ENCODE assay signal across 8 mouse cellular contexts in genomic region chr5:92139191-92139590, GRCm38 (mm10). TPM values are rescaled to one million over a fixed set of nuclear protein-coding genes. Genes with fewer than 3 reads are reported as not detected.
DNase-seq lines count a peak whose midpoint lies in the region; ATAC-seq and TF ChIP-seq lines count a peak whose summit lies in the region.

No protein-coding gene starts in this region.

- H3K27ac ChIP-seq in kidney, postnatal 0 days: no peak overlapping the region
- no peak overlapping the region for H3K27ac ChIP-seq in embryonic fibroblast, embryonic 13.5 days (ENCODE audit: insufficient read depth, low read length)
- no peak overlapping the region for H3K27ac ChIP-seq in limb, embryonic 10.5 days
- H3K27ac ChIP-seq in neural tube, embryonic 14.5 days (ENCODE audit: low read depth, low read length): no peak overlapping the region

- WGBS in kidney, postnatal 0 days: 35% methylated on average over 1 of the region's 1 CpGs
- 37% methylated on average over 1 of the region's 1 CpGs for WGBS in limb, embryonic 10.5 days
- WGBS in neural tube, embryonic 14.5 days: 29% methylated on average over 1 of the region's 1 CpGs

- no peak for TF ChIP-seq POLR2A in embryonic fibroblast, embryonic 13.5 days (IDR thresholded peaks at IDR 0.05; ENCODE audit: low read depth, low read length)

- peak overlapping the region; percentile 92 for H3K4me2 ChIP-seq in kidney, postnatal 0 days (ENCODE audit: low read length)
- H3K4me2 ChIP-seq in neural tube, embryonic 14.5 days (ENCODE audit: low read depth, low read length): peak overlapping the region; percentile 83

- H3K36me3 ChIP-seq in kidney, postnatal 0 days (ENCODE audit: insufficient read depth, low read length): no peaks in the 10 kb centered on the region
- no peaks in the 10 kb centered on the region for H3K36me3 ChIP-seq in limb, embryonic 10.5 days
- H3K36me3 ChIP-seq in neural tube, embryonic 14.5 days (ENCODE audit: control insufficient read depth, insufficient read depth, low read length): no peaks in the 10 kb centered on the region

- H3K9me3 ChIP-seq in kidney, postnatal 0 days (replicated peaks; ENCODE audit: low read length): no peaks in the 10 kb centered on the region
- no peaks in the 10 kb centered on the region for H3K9me3 ChIP-seq in limb, embryonic 10.5 days (replicated peaks)
- H3K9me3 ChIP-seq in neural tube, embryonic 14.5 days (ENCODE audit: control insufficient read depth, low read length): no peaks in the 10 kb centered on the region

- H3K4me3 ChIP-seq in kidney, postnatal 0 days (replicated peaks; ENCODE audit: low read depth, low read length): 0 out of 2 replicates have a peak overlapping the region, but pooled peaks have one; percentile 74
- H3K4me3 ChIP-seq in embryonic fibroblast, embryonic 13.5 days (ENCODE audit: insufficient read depth, low read length): peak overlapping the region; percentile 99
- peak overlapping the region; percentile 88 for H3K4me3 ChIP-seq in limb, embryonic 10.5 days
- peak overlapping the region; percentile 71; the same call in 1 of the 2 replicates for H3K4me3 ChIP-seq in neural tube, embryonic 14.5 days (ENCODE audit: low read depth, low read length)

- H3K4me1 ChIP-seq in kidney, postnatal 0 days (replicated peaks; ENCODE audit: insufficient read depth, low read length): peaks cover 14% of the 10 kb centered on the region; the same call in 1 of the 2 replicates
- H3K4me1 ChIP-seq in embryonic fibroblast, embryonic 13.5 days (ENCODE audit: control insufficient read depth, insufficient read depth, low read length): 0 out of 2 replicates have a peak, but pooled peaks cover 6% of the 10 kb centered on the region
- peaks cover 36% of the 10 kb centered on the region for H3K4me1 ChIP-seq in limb, embryonic 10.5 days
- H3K4me1 ChIP-seq in neural tube, embryonic 14.5 days (ENCODE audit: control insufficient read depth, insufficient read depth, low read length): peaks cover 21% of the 10 kb centered on the region

- no peak for TF ChIP-seq CTCF in kidney, postnatal 0 days (IDR thresholded peaks at IDR 0.05; ENCODE audit: low read depth)
- no peak for TF ChIP-seq CTCF in embryonic fibroblast, embryonic 13.5 days (IDR thresholded peaks at IDR 0.05; ENCODE audit: borderline replicate concordance, insufficient read depth, low read length)

- ATAC-seq in kidney, postnatal 0 days (replicated peaks; ENCODE audit: low FRiP score, low read depth): no peak
- ATAC-seq in neural tube, embryonic 14.5 days (ENCODE audit: low read depth): no peak

- peak overlapping the region; percentile 82; the same call in 1 of the 2 replicates for H3K9ac ChIP-seq in kidney, postnatal 0 days (ENCODE audit: low read depth, low read length)
- H3K9ac ChIP-seq in neural tube, embryonic 14.5 days (replicated peaks; ENCODE audit: low read depth, low read length): no peak overlapping the region

- no peak for DNase-seq in kidney, postnatal 0 days (ENCODE audit: low spot score)
- no peak for DNase-seq in kidney, postnatal 4 days
- DNase-seq in limb, embryonic 10.5 days (ENCODE audit: low spot score): no peak
- no peak for DNase-seq in retina, postnatal 1 day
- DNase-seq in spleen, postnatal 4 days (ENCODE audit: low spot score in 2 of 2): no peak
- no peak for DNase-seq in cerebellum, adult 11 months

- H3K27me3 ChIP-seq in kidney, postnatal 0 days (ENCODE audit: insufficient read depth, low read length): no peaks in the 10 kb centered on the region
- H3K27me3 ChIP-seq in limb, embryonic 10.5 days (ENCODE audit: low read depth, poor library complexity, severe bottlenecking): no peaks in the 10 kb centered on the region
- H3K27me3 ChIP-seq in neural tube, embryonic 14.5 days (ENCODE audit: control insufficient read depth, insufficient read depth, low read length): no peaks in the 10 kb centered on the region

RNA-seq across cellular contexts. Expression of gene Uso1, which starts 1.5 kb away (rescaled TPM):
- polyA plus RNA-seq in kidney, postnatal 0 days (2015; fragmentation: Nextera tagmentation; extraction: Ambion mirVana): 36.1 and 38.4 TPM in 2 replicates
- polyA plus RNA-seq in embryonic fibroblast, embryonic 13.5 days (2011; ENCODE audit: insufficient read length, low read depth, missing spikeins): 101 and 103 TPM in 2 replicates
- polyA plus RNA-seq in limb, embryonic 10.5 days (2016; fragmentation: Nextera tagmentation; extraction: Ambion mirVana): 39.0 and 44.7 TPM in 2 replicates
- 31.7 and 36.3 TPM in 2 replicates for polyA plus RNA-seq in neural tube, embryonic 14.5 days (2014; fragmentation: Nextera tagmentation; extraction: Ambion mirVana)

RNA-seq across cellular contexts. Expression of gene G3bp2, which starts 55.7 kb away (rescaled TPM):
- polyA plus RNA-seq in kidney, postnatal 0 days (2015; fragmentation: Nextera tagmentation; extraction: Ambion mirVana): 134 and 155 TPM in 2 replicates
- polyA plus RNA-seq in embryonic fibroblast, embryonic 13.5 days (2011; ENCODE audit: insufficient read length, low read depth, missing spikeins): 104 and 116 TPM in 2 replicates
- polyA plus RNA-seq in limb, embryonic 10.5 days (2016; fragmentation: Nextera tagmentation; extraction: Ambion mirVana): 265 and 267 TPM in 2 replicates
- 406 and 408 TPM in 2 replicates for polyA plus RNA-seq in neural tube, embryonic 14.5 days (2014; fragmentation: Nextera tagmentation; extraction: Ambion mirVana)
